Mouse (Mus musculus): ENCODE results near the gene Ankrd27. TPM values are rescaled to one million over a fixed set of nuclear protein-coding genes. Genes with fewer than 3 reads are reported as not detected.

Gene Ankrd27
- polyA plus RNA-seq, 1 experiment from 2014 or later, result 19.3 TPM

GRCm38 (mm10) chr7:35585191-35586054 is 621 bp upstream of the Ankrd27 start, which contains the start of gene Rgs9bp:
Rgs9bp (minus strand) TSS chr7:35585582.
- under 1% methylated on average over 45 of the region's 45 CpGs for WGBS
- no peaks in the 10 kb centered on the region for H3K9me3 ChIP-seq
- no peaks in the 10 kb centered on the region for H3K36me3 ChIP-seq
- peak within 1 kb of the TSS; percentile 80 for H3K9ac ChIP-seq (replicated peaks)
- peak within 1 kb of the TSS; percentile 35; the same call in 1 of the 2 replicates for H3K27ac ChIP-seq
- H3K4me2 ChIP-seq (replicated peaks), result peak within 1 kb of the TSS; percentile 99
- peak; percentile 78 for ATAC-seq
- peaks cover 37% of the 10 kb centered on the region for H3K27me3 ChIP-seq
- H3K4me1 ChIP-seq (replicated peaks), result peaks cover 28% of the 10 kb centered on the region
- H3K4me3 ChIP-seq (replicated peaks), result peak within 1 kb of the TSS; percentile 75

GRCm38 (mm10) chr7:35586906-35587445 is 932 bp downstream of the Ankrd27 start:
- 21% methylated on average over 15 of the region's 15 CpGs for WGBS
- Histone ChIP-seq H3K4me3 (replicated peaks) (peak overlapping the region; percentile 75), H3K27ac (no peak overlapping the region), H3K27me3 (peaks cover 32% of the 10 kb centered on the region), H3K9me3 (no peaks in the 10 kb centered on the region), H3K36me3 (peaks cover 6% of the 10 kb centered on the region), H3K4me2 (replicated peaks) (peak overlapping the region; percentile 99), H3K9ac (replicated peaks) (peak overlapping the region; percentile 80), H3K4me1 (replicated peaks) (peaks cover 28% of the 10 kb centered on the region)
- no peak for ATAC-seq

GRCm38 (mm10) chr7:35587728-35588127 is 1.7 kb downstream of the Ankrd27 start:
- Histone ChIP-seq H3K9me3 (no peaks in the 10 kb centered on the region), H3K4me3 (replicated peaks) (no peak overlapping the region), H3K36me3 (peaks cover 14% of the 10 kb centered on the region), H3K27ac (no peak overlapping the region), H3K27me3 (peaks cover 26% of the 10 kb centered on the region), H3K4me1 (replicated peaks) (peaks cover 28% of the 10 kb centered on the region), H3K9ac (replicated peaks) (no peak overlapping the region), H3K4me2 (replicated peaks) (no peak overlapping the region)
- no peak for ATAC-seq
- 84% methylated on average over 5 of the region's 5 CpGs for WGBS

GRCm38 (mm10) chr7:35588680-35589428 is 2.8 kb downstream of the Ankrd27 start:
- no peak for ATAC-seq

GRCm38 (mm10) chr7:35589485-35589884 is 3.4 kb downstream of the Ankrd27 start:
- Histone ChIP-seq H3K9me3 (no peaks in the 10 kb centered on the region), H3K9ac (replicated peaks) (no peak overlapping the region), H3K27ac (no peak overlapping the region), H3K4me1 (replicated peaks) (peaks cover 18% of the 10 kb centered on the region), H3K36me3 (peaks cover 27% of the 10 kb centered on the region), H3K27me3 (peaks cover 8% of the 10 kb centered on the region), H3K4me2 (replicated peaks) (no peak overlapping the region), H3K4me3 (replicated peaks) (no peak overlapping the region)
- 71% methylated on average over 5 of the region's 7 CpGs for WGBS
- ATAC-seq, result no peak

More at GRCm38 (mm10) chr7:35588680-35589428, 2.8 kb downstream of the Ankrd27 start:
- Histone ChIP-seq H3K4me1 (replicated peaks) (peaks cover 24% of the 10 kb centered on the region), H3K27ac (no peak overlapping the region), H3K4me3 (replicated peaks) (no peak overlapping the region), H3K4me2 (replicated peaks) (no peak overlapping the region), H3K27me3 (peaks cover 14% of the 10 kb centered on the region), H3K36me3 (peaks cover 25% of the 10 kb centered on the region), H3K9me3 (no peaks in the 10 kb centered on the region), H3K9ac (replicated peaks) (no peak overlapping the region)
- 91% methylated on average over 9 of the region's 9 CpGs for WGBS

- no peak for ATAC-seq
- 92% methylated on average over 10 of the region's 10 CpGs for WGBS
- H3K36me3 ChIP-seq, result peaks cover 37% of the 10 kb centered on the region
- H3K4me3 ChIP-seq (replicated peaks), result no peak overlapping the region
- H3K4me2 ChIP-seq (replicated peaks), result no peak overlapping the region
- no peaks in the 10 kb centered on the region for H3K9me3 ChIP-seq
- H3K4me1 ChIP-seq (replicated peaks), result peaks cover 9% of the 10 kb centered on the region
- H3K27ac ChIP-seq, result no peak overlapping the region
- H3K9ac ChIP-seq (replicated peaks), result no peak overlapping the region
- no peaks in the 10 kb centered on the region for H3K27me3 ChIP-seq
Measured at GRCm38 (mm10) chr7:35590731-35591191, 4.7 kb downstream of the Ankrd27 start.

- Histone ChIP-seq H3K36me3 (peaks cover 51% of the 10 kb centered on the region), H3K9ac (replicated peaks) (no peak overlapping the region), H3K27ac (no peak overlapping the region), H3K27me3 (no peaks in the 10 kb centered on the region), H3K4me2 (replicated peaks) (no peak overlapping the region), H3K9me3 (no peaks in the 10 kb centered on the region), H3K4me3 (replicated peaks) (no peak overlapping the region), H3K4me1 (replicated peaks) (no peaks in the 10 kb centered on the region)
- no peak for ATAC-seq
- 86% methylated on average over 5 of the region's 5 CpGs for WGBS
Measured at GRCm38 (mm10) chr7:35594311-35594710, 8.3 kb downstream of the Ankrd27 start.

GRCm38 (mm10) chr7:35599492-35599891 is 13.4 kb downstream of the Ankrd27 start:
- 95% methylated on average over 9 of the region's 9 CpGs for WGBS
- no peak overlapping the region for H3K4me3 ChIP-seq (replicated peaks)
- peaks cover 55% of the 10 kb centered on the region for H3K36me3 ChIP-seq
- ATAC-seq, result no peak
- H3K27me3 ChIP-seq, result no peaks in the 10 kb centered on the region
- H3K4me2 ChIP-seq (replicated peaks), result no peak overlapping the region
- H3K4me1 ChIP-seq (replicated peaks), result no peaks in the 10 kb centered on the region
- no peaks in the 10 kb centered on the region for H3K9me3 ChIP-seq
- H3K9ac ChIP-seq (replicated peaks), result no peak overlapping the region
- H3K27ac ChIP-seq, result no peak overlapping the region

- 93% methylated on average over 10 of the region's 10 CpGs for WGBS
- Histone ChIP-seq H3K4me1 (replicated peaks) (no peaks in the 10 kb centered on the region), H3K9me3 (no peaks in the 10 kb centered on the region), H3K27me3 (no peaks in the 10 kb centered on the region), H3K9ac (replicated peaks) (no peak overlapping the region), H3K27ac (no peak overlapping the region), H3K4me2 (replicated peaks) (no peak overlapping the region), H3K4me3 (replicated peaks) (no peak overlapping the region), H3K36me3 (peaks cover 51% of the 10 kb centered on the region)
- no peak for ATAC-seq
Measured at GRCm38 (mm10) chr7:35600031-35600430, 14.0 kb downstream of the Ankrd27 start.

- H3K36me3 ChIP-seq, result peaks cover 42% of the 10 kb centered on the region
- H3K9ac ChIP-seq (replicated peaks), result no peak overlapping the region
- no peak overlapping the region for H3K4me2 ChIP-seq (replicated peaks)
- H3K4me1 ChIP-seq (replicated peaks), result no peaks in the 10 kb centered on the region
- no peak overlapping the region for H3K4me3 ChIP-seq (replicated peaks)
- H3K9me3 ChIP-seq, result no peaks in the 10 kb centered on the region
- H3K27me3 ChIP-seq, result no peaks in the 10 kb centered on the region
- ATAC-seq, result no peak
- H3K27ac ChIP-seq, result no peak overlapping the region
- WGBS, result 96% methylated on average over 6 of the region's 6 CpGs
Measured at GRCm38 (mm10) chr7:35601106-35601505, 15.1 kb downstream of the Ankrd27 start.

GRCm38 (mm10) chr7:35602766-35603165 is 16.7 kb downstream of the Ankrd27 start:
- Histone ChIP-seq H3K4me1 (replicated peaks) (no peaks in the 10 kb centered on the region), H3K27me3 (no peaks in the 10 kb centered on the region), H3K4me2 (replicated peaks) (no peak overlapping the region), H3K4me3 (replicated peaks) (no peak overlapping the region), H3K9ac (replicated peaks) (no peak overlapping the region), H3K27ac (no peak overlapping the region), H3K36me3 (peaks cover 48% of the 10 kb centered on the region), H3K9me3 (no peaks in the 10 kb centered on the region)
- ATAC-seq, result no peak
- 98% methylated on average over 5 of the region's 5 CpGs for WGBS

GRCm38 (mm10) chr7:35606816-35607215 is 20.8 kb downstream of the Ankrd27 start:
- H3K4me3 ChIP-seq (replicated peaks), result no peak overlapping the region
- H3K36me3 ChIP-seq, result peaks cover 74% of the 10 kb centered on the region
- no peaks in the 10 kb centered on the region for H3K27me3 ChIP-seq

More at GRCm38 (mm10) chr7:35606816-35607215, 20.8 kb downstream of the Ankrd27 start:
- peaks cover 3% of the 10 kb centered on the region; the same call in 1 of the 2 replicates for H3K9me3 ChIP-seq
- no peak for ATAC-seq
- H3K4me2 ChIP-seq (replicated peaks), result no peak overlapping the region
- no peaks in the 10 kb centered on the region for H3K4me1 ChIP-seq (replicated peaks)
- no peak overlapping the region for H3K27ac ChIP-seq
- WGBS, result 88% methylated on average over 10 of the region's 10 CpGs
- no peak overlapping the region for H3K9ac ChIP-seq (replicated peaks)
